ENCODE assay signal across 11 mouse cellular contexts in genomic region chr1:52079724-52080367, GRCm38 (mm10). TPM values are rescaled to one million over a fixed set of nuclear protein-coding genes. Genes with fewer than 3 reads are reported as not detected.
DNase-seq lines count a peak whose midpoint lies in the region; ATAC-seq and TF ChIP-seq lines count a peak whose summit lies in the region.
"Had no signal": no experiment of that assay in that cellular context is flagged by ENCODE, and none has a peak within 500 bp of the region (broad histone marks: within the 10 kb centered on the region; RNA-seq: fewer than 3 reads in every experiment).

No protein-coding gene starts in this region.

- H3K36me3 ChIP-seq in hindbrain, embryonic 10.5 days: no peaks in the 10 kb centered on the region
- H3K36me3 ChIP-seq in midbrain, embryonic 11.5 days (ENCODE audit: control insufficient read depth, insufficient read depth, low read length): no peaks in the 10 kb centered on the region

- ATAC-seq in CD4-positive, CD25-positive, alpha-beta regulatory T cell, adult 4 months: no peak
- ATAC-seq in midbrain, embryonic 11.5 days (ENCODE audit: low FRiP score): peak; percentile 90
- ATAC-seq: Patski had no signal

- H3K4me2 ChIP-seq in midbrain, embryonic 11.5 days: peak overlapping the region; percentile 15; the same call in 1 of the 2 replicates

- TF ChIP-seq POLR2A in brain, embryonic 14.5 days (IDR thresholded peaks at IDR 0.05; ENCODE audit: borderline replicate concordance, extremely low read depth, insufficient read depth, insufficient read length, poor library complexity, severe bottlenecking): no peak

- WGBS in hindbrain, embryonic 10.5 days: 10% methylated on average over 10 of the region's 10 CpGs
- WGBS in midbrain, embryonic 11.5 days: 6% methylated on average over 10 of the region's 10 CpGs

- no peaks in the 10 kb centered on the region for H3K9me3 ChIP-seq in hindbrain, embryonic 10.5 days
- H3K9me3 ChIP-seq in midbrain, embryonic 11.5 days (ENCODE audit: control insufficient read depth, low read length): no peaks in the 10 kb centered on the region

- peaks cover 19% of the 10 kb centered on the region for H3K4me1 ChIP-seq in hindbrain, embryonic 10.5 days (replicated peaks)
- H3K4me1 ChIP-seq in midbrain, embryonic 11.5 days (ENCODE audit: control insufficient read depth, insufficient read depth, low read length): peaks cover 14% of the 10 kb centered on the region

- TF ChIP-seq CTCF in brain, embryonic 14.5 days (IDR thresholded peaks at IDR 0.05; ENCODE audit: borderline replicate concordance, extremely low read depth, insufficient read depth, insufficient read length): no peak

- no peak overlapping the region for H3K9ac ChIP-seq in midbrain, embryonic 11.5 days (ENCODE audit: low read length)

- H3K27me3 ChIP-seq in hindbrain, embryonic 10.5 days (ENCODE audit: insufficient read depth, poor library complexity, severe bottlenecking): no peaks in the 10 kb centered on the region
- H3K27me3 ChIP-seq in midbrain, embryonic 11.5 days (ENCODE audit: control insufficient read depth, insufficient read depth, low read length): no peaks in the 10 kb centered on the region

- no peak overlapping the region for H3K4me3 ChIP-seq in hindbrain, embryonic 10.5 days
- H3K4me3 ChIP-seq in midbrain, embryonic 11.5 days (ENCODE audit: low read depth, low read length): no peak overlapping the region

- peak; percentile 11 for DNase-seq in CD4-positive, CD25-positive, alpha-beta regulatory T cell, adult 2 months (ENCODE audit: low read depth, low spot score)
- peak; percentile 95 for DNase-seq in brain, embryonic 14.5 days (ENCODE audit: low read depth)
- peak; percentile 45 for DNase-seq in hindbrain, embryonic 10.5 days (ENCODE audit: low spot score)
- peak; percentile 90 for DNase-seq in midbrain, embryonic 11.5 days (ENCODE audit: low spot score, missing footprints)
- DNase-seq in adrenal gland, postnatal 14 days: no peak
- DNase-seq in liver: no peak
- DNase-seq in urinary bladder, postnatal 25 days (ENCODE audit: low spot score): no peak
- DNase-seq: gastrocnemius, postnatal 14 days; lung, postnatal 10 days had no signal

- H3K27ac ChIP-seq in hindbrain, embryonic 10.5 days: no peak overlapping the region
- H3K27ac ChIP-seq in midbrain, embryonic 11.5 days (ENCODE audit: low read depth, low read length): no peak overlapping the region

RNA-seq across cellular contexts. Expression of gene Stat1, which starts 39.4 kb away (rescaled TPM):
- polyA plus RNA-seq in CD4-positive, CD25-positive, alpha-beta regulatory T cell, adult 4 months (2017; shearing (Covaris generic)): 1,000 to 10,000 TPM in 1 of 2 experiments, 100 to 1,000 TPM in 1; 971 to 1,303 TPM
- polyA plus RNA-seq in brain, embryonic 14.5 days (2012; rRNA removed): 7.8 and 9.0 TPM in 2 replicates
- 11.1 and 13.6 TPM in 2 replicates for polyA plus RNA-seq in hindbrain, embryonic 10.5 days (2016; fragmentation: Nextera tagmentation; extraction: Ambion mirVana)
- polyA plus RNA-seq in midbrain, embryonic 11.5 days (2014; fragmentation: Nextera tagmentation; extraction: Ambion mirVana): 15.0 and 16.3 TPM in 2 replicates
- total RNA-seq in adrenal gland, postnatal 14 days (2021): 56.4 and 56.9 TPM in 2 replicates

Comparison
In these comparisons a context has a peak if more than half of its experiments do, and no peak if none do; other contexts are left out.
1. DNase-seq: peak in CD4-positive, CD25-positive, alpha-beta regulatory T cell, adult 2 months (single experiment), brain, embryonic 14.5 days (single experiment), hindbrain, embryonic 10.5 days (single experiment) and midbrain, embryonic 11.5 days (single experiment); none in adrenal gland, postnatal 14 days (single experiment), liver (single experiment) and urinary bladder, postnatal 25 days (single experiment).
2. RNA of gene Stat1, which starts 39.4 kb away (polyA plus RNA-seq): 971 to 1,303 TPM in CD4-positive, CD25-positive, alpha-beta regulatory T cell, adult 4 months; 15.0 to 16.3 TPM in midbrain, embryonic 11.5 days, 11.1 to 13.6 TPM in hindbrain, embryonic 10.5 days and 7.8 to 9.0 TPM in brain, embryonic 14.5 days; every median in the first group is over 10 times any median in the second.